Mouse (Mus musculus) left cerebral cortex, adult 11 months (tissue): ENCODE results near the gene Nubp1.

Experiments
- DNase-seq: peaks from one replicate; pipeline ENCODE4 v3.0.0; 2022; ENCODE audit warnings: low spot score

The Nubp1 gene

GRCm38 (mm10) chr16:10417723-10418259 is 6.0 kb downstream of the Nubp1 start:
- DNase-seq = no peak

DNA sequence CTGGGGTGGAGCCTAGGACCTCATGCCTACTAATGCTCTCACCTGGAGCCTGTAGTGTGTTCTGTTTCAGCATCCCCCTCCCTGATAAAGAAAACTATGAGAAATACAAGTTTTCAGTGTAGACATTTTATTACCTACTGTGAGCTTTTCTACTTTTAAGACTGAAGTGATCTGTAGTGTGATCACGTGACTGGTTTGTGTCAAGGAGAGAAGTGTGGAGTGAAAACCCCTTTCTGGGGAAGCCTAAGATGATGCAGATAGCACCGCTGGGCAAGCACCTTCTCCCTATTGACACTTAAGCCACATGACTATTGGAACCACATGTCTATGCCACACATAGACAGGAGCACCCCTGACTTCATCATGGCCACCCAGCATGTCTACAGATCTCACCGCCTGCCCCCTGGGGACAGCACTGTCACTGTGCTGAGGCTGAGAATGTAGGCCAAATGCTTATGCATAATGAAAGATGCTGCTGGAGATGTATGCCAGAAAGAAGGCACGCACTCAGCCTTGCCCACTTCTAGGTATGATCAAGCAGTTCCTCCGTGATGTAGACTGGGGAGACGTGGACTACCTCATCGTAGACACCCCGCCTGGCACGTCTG is 8.8 kb downstream of the Nubp1 start:
- no peak for DNase-seq

GRCm38 (mm10) chr16:10431911-10432310 is 20.2 kb downstream of the Nubp1 start:
- no peak for DNase-seq

DNA sequence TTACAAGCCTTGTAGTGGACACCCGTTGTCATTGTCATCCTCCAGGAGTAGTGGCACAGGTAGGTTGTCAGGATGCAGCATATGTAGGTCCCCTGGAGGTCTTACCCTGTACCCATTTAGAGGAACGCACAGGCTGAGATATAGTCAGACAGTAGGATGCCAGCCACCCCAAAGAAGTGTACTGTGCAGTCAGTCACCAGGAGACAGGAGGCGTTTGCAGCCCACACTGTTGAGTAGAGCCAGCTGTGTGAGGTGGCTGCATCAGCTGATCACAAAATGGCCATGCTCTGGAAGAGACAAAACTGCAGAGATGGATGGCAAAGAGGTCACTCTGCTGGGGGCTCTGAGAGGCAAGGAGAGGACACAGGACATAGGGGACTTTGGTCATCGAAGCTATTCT is 20.6 kb downstream of the Nubp1 start:
- no peak for DNase-seq

GRCm38 (mm10) chr16:10433344-10433743 is 21.6 kb downstream of the Nubp1 start:
- DNase-seq = no peak

- no peak for DNase-seq
Measured at GRCm38 (mm10) chr16:10436166-10436565, 24.4 kb downstream of the Nubp1 start.

GRCm38 (mm10) chr16:10438055-10438454 is 26.3 kb downstream of the Nubp1 start:
- no peak for DNase-seq

- no peak for DNase-seq
Measured at GRCm38 (mm10) chr16:10441328-10441727, 29.6 kb downstream of the Nubp1 start.

GRCm38 (mm10) chr16:10441761-10442160 is 30.0 kb downstream of the Nubp1 start:
- DNase-seq = no peak

DNA sequence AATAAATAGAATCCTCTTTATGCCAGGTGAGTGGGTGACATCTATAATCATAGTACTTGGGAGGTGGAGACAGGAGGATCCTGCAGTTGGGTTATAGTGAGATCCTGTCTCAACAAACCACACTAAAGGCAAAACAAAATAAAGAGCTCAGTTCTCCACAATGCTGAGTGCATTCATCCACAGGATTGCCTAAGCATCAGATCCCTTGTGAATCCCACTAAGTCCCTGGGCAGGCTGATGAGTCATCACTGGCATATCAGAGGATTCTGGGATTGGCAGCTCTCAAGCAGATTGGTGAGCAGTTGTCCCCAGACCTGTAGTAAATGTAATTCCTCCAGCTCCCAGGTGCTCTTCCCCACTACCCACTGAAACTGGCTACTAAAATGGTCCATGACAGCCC is 32.0 kb downstream of the Nubp1 start:
- DNase-seq = no peak

DNA sequence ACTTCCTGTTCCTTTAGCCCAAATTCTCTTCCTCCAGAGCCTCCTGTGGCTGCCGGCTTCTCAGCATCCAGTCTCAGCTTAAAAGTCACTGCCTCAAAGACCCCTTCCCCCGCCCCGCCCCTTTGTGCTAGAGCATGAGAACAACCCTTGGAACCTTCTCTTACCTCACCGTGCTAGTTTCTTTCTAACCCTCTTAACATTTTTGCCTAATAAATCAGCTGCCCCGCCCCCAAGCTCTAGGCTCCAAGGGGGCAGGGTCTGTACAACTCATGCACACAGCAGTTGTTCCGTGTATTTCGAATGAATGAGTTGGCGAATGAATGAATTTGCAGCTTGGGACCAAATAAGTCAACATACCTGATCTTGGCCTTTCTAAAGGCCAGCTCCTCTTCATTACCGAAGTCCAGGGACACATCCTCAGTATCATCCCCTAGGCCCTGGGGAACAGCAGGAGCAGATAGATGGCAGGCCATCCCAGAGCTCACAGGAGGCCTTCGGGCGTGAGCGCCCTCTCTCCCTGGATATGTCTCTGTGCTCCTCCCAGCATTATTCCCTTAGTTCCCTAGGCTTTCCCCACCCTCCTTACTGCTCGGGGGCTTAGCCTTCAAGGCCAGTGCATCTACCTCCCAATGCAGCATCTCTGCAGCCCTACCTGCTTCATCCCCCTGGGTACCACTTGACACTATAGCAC is 35.0 kb downstream of the Nubp1 start:
- no peak for DNase-seq

GRCm38 (mm10) chr16:10447264-10447594 is 35.5 kb downstream of the Nubp1 start, which contains the start of gene Tvp23a:
Tvp23a (minus strand) TSS chr16:10447362.
- peak; percentile 84 for DNase-seq

GRCm38 (mm10) chr16:10447781-10448180 is 36.0 kb downstream of the Nubp1 start:
- no peak for DNase-seq

DNA sequence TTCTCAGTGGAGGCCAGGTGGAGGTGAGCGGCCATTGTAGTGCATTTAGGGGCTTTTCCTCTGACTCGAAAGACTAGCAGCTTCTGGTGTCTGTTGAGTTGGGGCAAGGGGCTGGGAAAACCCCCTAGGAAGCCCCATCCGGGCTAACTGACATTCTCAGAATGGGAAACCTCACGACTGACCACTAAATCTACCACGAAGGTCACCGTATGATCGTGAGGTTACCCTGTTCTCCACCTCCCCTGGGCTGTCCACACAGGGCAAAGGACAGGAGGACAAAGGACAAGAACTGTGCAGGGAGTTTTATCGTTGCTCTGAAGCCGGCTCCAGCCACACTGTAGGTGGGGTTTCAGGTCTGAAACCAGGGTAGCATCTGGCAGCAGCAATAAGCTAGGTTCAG is 37.2 kb downstream of the Nubp1 start:
- no peak for DNase-seq

DNA sequence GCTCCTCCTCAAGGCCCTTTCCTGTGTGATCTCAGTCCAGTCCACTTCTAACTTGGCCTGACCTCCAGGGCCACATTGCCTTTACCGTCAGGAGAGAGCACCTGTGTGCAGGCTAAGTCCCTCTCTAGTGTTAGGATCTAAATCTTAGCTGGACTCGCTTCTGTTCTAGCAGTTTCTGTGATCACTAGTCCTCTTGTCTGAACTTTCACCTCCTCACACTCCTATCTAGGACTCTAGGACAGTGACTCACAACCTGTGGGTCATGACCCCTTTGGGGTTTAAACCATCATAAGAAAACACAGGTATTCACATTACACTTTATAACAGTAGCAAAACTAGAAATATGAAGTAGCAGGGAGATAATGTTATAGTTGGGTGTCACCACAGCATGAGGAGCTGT is 40.2 kb downstream of the Nubp1 start:
- DNase-seq = no peak

DNA sequence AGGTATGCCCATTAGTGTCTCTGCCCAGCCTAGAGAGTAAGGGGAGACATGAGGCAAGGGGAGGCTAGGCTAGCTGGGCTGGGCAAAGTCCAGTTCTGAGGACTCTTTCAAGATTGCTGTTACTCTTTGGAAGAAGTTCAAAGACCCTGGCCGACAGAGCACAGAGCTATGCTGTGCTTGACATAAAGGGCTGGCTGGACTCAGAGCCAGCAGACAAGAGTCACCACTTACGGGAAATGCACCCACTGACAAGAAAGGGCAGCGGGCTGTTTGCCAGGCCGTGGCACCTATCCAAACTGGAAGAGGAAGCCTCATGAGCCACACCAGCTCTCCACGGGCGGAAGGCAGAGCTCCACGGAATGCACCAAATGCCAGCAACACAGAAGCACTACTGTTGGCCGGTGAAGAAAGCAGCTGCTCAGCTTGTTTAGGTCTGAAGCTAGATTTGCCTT is 40.7 kb downstream of the Nubp1 start:
- peak; percentile 63 for DNase-seq

DNA sequence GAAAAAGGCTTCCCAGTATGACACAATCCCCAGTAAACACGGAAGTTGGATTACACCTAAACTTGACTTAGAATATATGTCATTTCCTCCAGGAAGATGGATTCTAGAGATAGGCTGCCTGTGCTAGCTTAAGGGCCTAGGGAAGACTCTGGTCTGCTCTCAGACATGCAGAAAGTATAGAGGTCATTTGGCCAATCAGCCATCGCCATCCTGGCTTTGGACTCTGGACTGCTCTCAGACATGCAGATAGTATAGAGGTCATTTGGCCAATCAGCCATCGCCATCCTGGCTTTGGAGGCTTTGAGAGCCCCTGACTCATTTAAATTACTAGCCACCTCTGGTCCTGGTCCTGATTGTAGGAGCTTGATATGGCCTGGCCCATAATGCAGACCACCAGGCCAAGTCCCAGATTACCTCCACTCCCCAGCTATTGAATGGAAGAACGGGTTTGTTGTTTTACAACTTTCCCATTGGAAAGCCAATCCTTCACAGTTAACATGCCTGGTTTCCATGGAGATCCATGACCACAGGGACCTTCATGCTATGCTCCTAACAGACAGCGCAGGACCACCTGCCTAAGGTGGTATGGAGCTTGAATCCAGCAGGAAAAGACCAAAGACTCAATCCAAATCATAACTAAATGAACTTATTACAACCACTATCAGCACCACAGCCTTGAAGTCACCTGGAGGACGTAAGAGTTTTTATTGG is 42.3 kb downstream of the Nubp1 start:
- DNase-seq = no peak

DNA sequence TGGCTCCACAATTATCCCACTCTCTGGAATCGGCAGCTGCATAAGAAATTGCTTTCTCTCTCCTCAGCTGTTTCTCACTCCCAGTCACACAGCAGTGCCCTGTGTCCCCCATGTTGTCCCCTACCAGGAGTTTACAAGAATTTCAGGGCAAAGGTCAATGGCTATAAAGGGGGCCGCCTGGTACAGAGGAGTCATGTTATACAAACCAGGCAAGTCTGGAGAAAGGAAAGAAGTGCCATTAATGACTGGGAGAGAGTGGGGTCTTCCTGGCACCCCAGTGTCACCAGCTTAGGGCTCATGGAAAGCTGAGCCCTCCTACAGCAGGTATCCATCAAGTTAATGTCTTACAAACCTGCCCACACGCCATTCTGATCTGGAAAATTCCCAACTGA is 42.8 kb downstream of the Nubp1 start:
- no peak for DNase-seq

DNA sequence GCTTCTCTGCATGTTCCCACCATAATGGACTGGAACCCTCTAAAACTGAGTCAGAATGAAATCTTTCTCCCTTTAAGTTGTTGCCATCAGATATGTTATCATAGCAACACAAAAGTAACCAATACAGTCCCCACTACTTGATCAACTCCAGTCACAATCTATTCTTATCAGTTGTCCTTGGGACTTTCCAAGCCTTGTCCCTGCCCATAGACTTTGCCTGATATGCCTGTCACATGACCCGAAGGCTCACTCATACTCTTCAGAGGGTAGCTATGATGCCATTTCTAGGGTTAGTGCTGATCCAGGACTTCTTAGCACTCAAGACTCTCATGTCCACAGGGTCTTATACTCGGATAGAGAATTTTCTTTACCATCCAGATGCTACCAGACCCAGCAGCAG is 48.4 kb downstream of the Nubp1 start:
- no peak for DNase-seq

DNA sequence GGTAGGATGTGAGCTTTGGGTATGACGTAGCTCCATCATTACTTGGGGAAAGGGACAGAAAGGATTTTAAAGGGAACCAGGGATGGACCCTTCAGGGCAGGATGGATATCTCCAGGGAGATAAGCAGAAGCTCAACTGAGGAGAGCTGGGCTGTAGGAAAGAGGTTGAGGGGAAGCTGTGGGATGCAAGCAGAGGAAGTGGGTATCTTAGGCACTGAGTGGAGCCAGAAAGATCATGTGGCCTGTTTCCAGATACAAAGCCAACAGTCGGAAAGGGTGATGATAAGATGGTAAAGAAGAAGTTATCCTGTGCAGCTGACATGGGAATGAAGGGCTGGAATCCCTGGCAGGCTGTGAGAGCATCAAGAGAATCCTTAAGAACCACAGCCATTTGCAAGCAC is 49.4 kb downstream of the Nubp1 start:
- no peak for DNase-seq

DNA sequence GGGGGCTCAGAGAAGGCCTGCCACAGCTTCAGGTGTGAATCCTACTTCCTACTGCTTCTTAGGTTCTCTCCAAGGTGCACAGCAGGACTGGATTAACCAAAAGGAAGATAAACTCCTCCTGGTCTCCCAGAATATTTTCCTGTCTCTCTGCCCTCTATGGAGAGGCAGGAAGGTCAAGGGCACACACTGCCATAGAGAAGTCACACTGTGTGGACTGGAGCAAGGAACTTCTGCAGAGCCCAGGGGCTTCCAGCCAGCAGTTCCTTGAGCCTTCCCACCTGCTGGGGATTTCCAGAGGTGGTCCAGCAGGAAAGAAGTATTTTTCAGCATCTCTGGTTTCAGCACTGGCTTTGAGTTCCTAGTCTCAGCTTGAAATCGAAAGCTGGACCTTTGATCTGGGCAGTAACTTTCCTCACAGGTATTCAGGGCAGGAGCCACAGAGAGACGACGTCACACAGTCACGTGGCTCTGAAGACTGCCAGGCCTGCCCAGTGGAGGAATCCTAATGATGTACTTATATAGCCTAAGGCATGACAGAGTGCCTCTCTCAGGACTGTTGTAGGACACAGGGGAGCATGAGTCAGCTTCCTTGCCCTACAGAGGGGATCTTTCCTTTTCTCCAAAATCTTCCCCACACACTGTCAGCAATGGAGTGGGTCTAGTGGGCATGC is 53.4 kb downstream of the Nubp1 start:
- DNase-seq = no peak

GRCm38 (mm10) chr16:10467391-10468107 is 55.8 kb downstream of the Nubp1 start:
- DNase-seq = no peak
